Mouse (Mus musculus): ENCODE data around the gene Dao.

The Dao gene

GRCm38 (mm10) chr5:114067982-114068381 is 64.5 kb downstream of the Dao start:
- DNase-seq (ENCODE audit: low read depth) = no peak

- DNase-seq (ENCODE audit: low read depth) = no peak
Measured at GRCm38 (mm10) chr5:114070858-114071257, 67.4 kb downstream of the Dao start.

- no peak for DNase-seq (ENCODE audit: low read depth)
Measured at GRCm38 (mm10) chr5:114072262-114072661, 68.8 kb downstream of the Dao start.

Measured in fibroblast of lung, adult 2 months (primary cell).